Mouse (Mus musculus): ENCODE data around the gene Tsfm.

The Tsfm gene

DNA sequence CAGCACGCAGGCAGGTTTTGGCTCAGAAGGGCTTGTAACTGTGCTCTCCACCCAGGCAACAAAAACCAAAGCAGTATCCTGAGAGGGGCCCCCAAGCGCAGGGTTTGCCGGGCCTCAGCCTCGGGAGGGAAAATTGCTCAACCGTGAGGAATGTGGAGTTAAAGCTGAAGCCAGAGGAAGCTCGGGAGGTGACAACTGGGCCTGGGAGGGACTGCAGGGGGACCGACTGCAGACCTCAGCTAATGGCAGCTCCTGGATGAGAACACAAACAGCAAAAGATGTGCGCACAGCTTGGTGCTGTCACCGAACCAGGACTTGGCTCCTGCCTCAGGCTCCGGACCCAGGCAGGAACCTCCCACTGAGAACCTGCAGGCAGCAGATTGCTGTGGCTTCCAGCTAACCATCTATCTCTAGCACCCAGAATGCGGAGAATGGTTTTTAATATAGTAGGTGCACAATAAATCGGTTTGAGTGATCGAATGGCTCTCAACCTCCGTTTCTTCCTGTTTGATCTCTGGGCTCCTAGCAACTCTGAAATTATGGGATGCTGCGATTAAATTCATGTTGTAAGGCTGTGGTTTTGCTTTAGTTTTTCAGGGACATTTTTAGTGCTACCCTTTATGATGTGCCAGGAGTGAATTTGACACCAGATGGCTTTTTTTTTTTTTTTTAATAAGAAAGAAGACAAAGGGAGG is 68.2 kb downstream of the Tsfm start:
- DNase-seq (ENCODE audit: low spot score in 2 of 2) = peak in 1 of 2 experiments; percentile 62

DNA sequence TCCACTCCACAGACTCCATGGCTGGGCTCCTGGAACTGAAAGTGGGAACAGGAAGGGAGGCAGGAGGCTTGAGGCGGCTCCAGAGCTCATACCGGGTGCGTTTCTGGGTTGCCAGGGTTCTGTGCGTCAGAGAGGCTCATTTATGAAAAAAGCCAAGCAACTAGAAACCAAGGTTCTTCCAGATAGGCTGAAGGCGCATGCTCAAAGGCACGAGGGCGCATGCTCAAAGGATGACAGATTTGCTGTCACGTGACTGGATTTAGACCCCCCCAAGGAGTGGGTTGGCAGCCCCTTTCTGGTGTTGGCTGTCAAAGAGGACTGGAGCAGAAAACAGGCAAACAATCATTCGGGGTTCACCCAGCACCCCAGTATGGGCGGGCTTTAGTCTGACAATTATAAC is 68.9 kb downstream of the Tsfm start:
- no peak for DNase-seq (ENCODE audit: low spot score in 2 of 2)

All from right cerebral cortex, adult 2 months (tissue).